Mouse (Mus musculus): ENCODE data around the gene Csf3. TPM values are rescaled to one million over a fixed set of nuclear protein-coding genes. Genes with fewer than 3 reads are reported as not detected.

Gene Csf3
- polyA plus RNA-seq, 1 experiment, result 2.8 TPM

GRCm38 (mm10) chr11:98747804-98748505 lies 46.9 kb downstream of the Csf3 start:
- DNase-seq (ENCODE audit: low read depth), result no peak

DNA sequence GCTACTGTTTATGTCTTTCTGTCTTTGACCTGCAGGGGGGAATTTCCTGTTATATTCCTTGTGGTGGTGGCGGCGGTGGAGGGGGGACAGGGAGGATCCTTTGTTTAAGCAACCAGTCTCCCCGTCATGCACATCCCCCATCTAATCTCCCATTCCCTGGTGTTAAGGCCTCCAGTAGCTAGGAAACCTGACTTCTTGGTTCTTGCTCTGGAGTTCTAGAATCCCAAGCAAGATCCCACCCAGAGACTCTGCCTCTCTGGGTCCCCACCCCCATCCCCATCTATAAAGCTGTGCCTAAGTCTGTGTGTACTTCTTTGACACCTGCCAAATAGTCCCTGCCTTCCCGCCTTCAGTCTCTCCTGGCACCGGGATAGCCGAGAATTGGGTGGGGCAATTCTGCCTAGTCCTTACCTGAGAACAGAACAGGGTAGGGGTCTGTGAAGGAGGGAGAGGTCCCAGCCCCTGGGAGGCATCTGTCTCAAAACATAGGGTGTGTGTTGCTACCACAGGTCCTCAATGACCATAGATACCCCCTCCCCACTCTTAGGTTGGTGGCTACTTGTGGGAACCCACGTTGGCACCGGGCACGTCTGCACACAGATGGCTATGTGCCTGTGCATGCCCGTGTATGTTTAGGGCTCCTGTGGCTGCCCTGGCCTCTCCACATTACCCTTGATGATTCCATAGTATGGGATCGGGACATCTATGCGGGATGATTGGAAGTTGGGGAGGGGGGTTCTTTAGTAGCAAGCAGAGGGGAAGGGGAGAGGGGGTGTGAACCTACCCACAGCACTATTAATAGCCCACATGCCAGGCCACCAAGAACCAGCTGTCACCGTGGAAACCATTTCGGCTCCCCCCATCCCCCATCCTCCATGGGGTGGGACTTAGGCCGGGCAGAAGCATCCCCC lies 47.7 kb downstream of the Csf3 start:
- DNase-seq (ENCODE audit: low read depth), result no peak

DNA sequence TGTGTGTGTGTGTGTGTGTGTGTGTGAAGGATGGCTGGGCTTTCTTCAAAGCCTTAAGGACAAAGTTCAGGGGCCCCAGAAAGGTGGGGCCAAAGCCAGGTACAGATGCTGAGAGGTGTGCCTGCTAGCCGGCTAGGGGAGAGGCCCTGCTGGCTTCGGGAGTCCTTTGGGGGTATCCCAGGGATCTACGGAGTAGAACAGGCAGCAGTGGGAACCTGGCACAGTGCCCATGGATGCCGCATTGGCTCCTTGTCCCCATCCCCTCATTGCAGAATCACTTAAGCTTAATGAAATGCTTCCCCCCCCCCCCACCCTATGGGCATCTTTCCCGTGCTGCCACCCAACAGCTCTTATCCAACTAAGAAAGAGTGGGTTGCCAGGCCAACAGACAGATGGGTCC lies 48.7 kb downstream of the Csf3 start:
- DNase-seq (ENCODE audit: low read depth), result no peak

- DNase-seq (ENCODE audit: low read depth), result no peak
Observed at GRCm38 (mm10) chr11:98750351-98751201, 49.5 kb downstream of the Csf3 start.

GRCm38 (mm10) chr11:98751221-98751782 lies 50.2 kb downstream of the Csf3 start:
- DNase-seq (ENCODE audit: low read depth), result no peak

DNA sequence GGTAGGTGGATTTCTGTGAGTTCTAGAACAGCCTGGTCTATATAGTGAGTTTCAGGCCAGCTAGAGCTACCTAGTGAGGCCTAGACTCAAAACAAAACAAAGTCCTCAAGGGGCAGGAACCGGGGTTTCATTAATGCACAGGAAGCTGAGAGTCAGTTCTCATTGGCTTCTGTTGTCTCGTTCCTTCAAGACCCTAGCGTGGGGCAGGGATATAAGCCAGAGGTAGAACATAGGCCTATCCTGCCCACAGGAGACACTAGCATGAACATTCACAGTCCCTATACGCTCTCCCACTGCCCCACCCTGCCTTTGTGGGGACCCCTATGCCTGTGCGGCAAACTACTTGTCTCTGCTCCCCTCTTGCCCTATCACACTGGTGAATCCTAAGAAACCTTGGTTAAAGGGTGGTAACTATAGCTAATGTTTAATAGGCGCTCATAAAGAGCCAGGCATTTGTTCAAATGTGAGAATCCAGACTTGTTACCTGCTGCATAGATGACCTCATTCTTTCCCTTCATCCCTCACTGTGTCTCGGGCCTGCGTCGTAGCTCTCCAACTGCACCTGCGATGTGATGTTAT lies 51.6 kb downstream of the Csf3 start:
- no peak for DNase-seq (ENCODE audit: low read depth)

Other genes with a start within 250 kb of the Csf3 start
- 0.82 and 0.98 TPM in 2 replicates for gene Ikzf3, start 155.2 kb upstream of the Csf3 start, polyA plus RNA-seq (2012; rRNA removed)
- 0.47 and 1.1 TPM in 2 replicates for gene Zpbp2, start 150.2 kb upstream of the Csf3 start, polyA plus RNA-seq (2012; rRNA removed)
- gene Ormdl3, start 113.9 kb upstream of the Csf3 start, polyA plus RNA-seq (2012; rRNA removed), result 161 and 192 TPM in 2 replicates
- not detected in 2 replicates for gene Lrrc3c, start 103.0 kb upstream of the Csf3 start, polyA plus RNA-seq (2012; rRNA removed)
- not detected in 2 replicates for gene Gm12355, start 75.6 kb upstream of the Csf3 start, polyA plus RNA-seq (2012; rRNA removed)
- not detected in 2 replicates for gene Gsdma3, start 74.9 kb upstream of the Csf3 start, polyA plus RNA-seq (2012; rRNA removed)
- not detected in 2 replicates for gene Gsdma2, start 54.5 kb upstream of the Csf3 start, polyA plus RNA-seq (2012; rRNA removed)
- gene Gsdma, start 36.9 kb upstream of the Csf3 start, polyA plus RNA-seq (2012; rRNA removed), result 0.05 and 0.09 TPM in 2 replicates
- 184 and 186 TPM in 2 replicates for gene Psmd3, start 18.7 kb upstream of the Csf3 start, polyA plus RNA-seq (2012; rRNA removed)
- 77.3 and 78.0 TPM in 2 replicates for gene Med24, start 28.2 kb downstream of the Csf3 start, polyA plus RNA-seq (2012; rRNA removed)
- gene Thra, start 39.4 kb downstream of the Csf3 start, polyA plus RNA-seq (2012; rRNA removed), result 73.1 and 89.0 TPM in 2 replicates
- gene Nr1d1, start 74.1 kb downstream of the Csf3 start, polyA plus RNA-seq (2012; rRNA removed), result 76.6 and 109 TPM in 2 replicates
- 25.4 and 37.2 TPM in 2 replicates for gene Msl1, start 94.3 kb downstream of the Csf3 start, polyA plus RNA-seq (2012; rRNA removed)
- gene Casc3, start 103.6 kb downstream of the Csf3 start, polyA plus RNA-seq (2012; rRNA removed), result 22.5 and 22.8 TPM in 2 replicates
- 4.0 and 4.9 TPM in 2 replicates for gene Rapgefl1, start 135.5 kb downstream of the Csf3 start, polyA plus RNA-seq (2012; rRNA removed)
- gene Wipf2, start 162.4 kb downstream of the Csf3 start, polyA plus RNA-seq (2012; rRNA removed), result 6.2 and 7.8 TPM in 2 replicates
- 0.35 and 0.56 TPM in 2 replicates for gene Cdc6, start 206.5 kb downstream of the Csf3 start, polyA plus RNA-seq (2012; rRNA removed)
- 17.0 and 24.3 TPM in 2 replicates for gene Rara, start 226.6 kb downstream of the Csf3 start, polyA plus RNA-seq (2012; rRNA removed)